Mouse (Mus musculus) megakaryocyte progenitor cell, adult 5-6 weeks (primary cell): Measurements from ENCODE around the gene Cd300e. TPM values are rescaled to one million over a fixed set of nuclear protein-coding genes. Genes with fewer than 3 reads are reported as not detected.

ENCODE experiments used
- ATAC-seq: replicated peaks from 2 replicates; pipeline ENCODE4 v1.8.0; 2016; ENCODE audit warnings: mild to moderate bottlenecking, moderate TSS enrichment, inconsistent platforms; ENCODE audit not compliant: poor library complexity
- total RNA-seq, 2 experiments: library from RNA; stranded (forward) in 1 of 2; stranded (reverse) in 1 of 2; fragments of 157-497, 149-512 nt in 1 of 2; fragments of 200-1000 nt in 1 of 2; gene quantifications; 2 replicates each; pipeline versions ENCODE4 v1.2.3 to v1.2.4; 2015 to 2017

The Cd300e gene
- 0.17 and 0.42 TPM in 2 replicates for total RNA-seq (2015)
- total RNA-seq (2017): 0.10 and 0.25 TPM in 2 replicates

DNA sequence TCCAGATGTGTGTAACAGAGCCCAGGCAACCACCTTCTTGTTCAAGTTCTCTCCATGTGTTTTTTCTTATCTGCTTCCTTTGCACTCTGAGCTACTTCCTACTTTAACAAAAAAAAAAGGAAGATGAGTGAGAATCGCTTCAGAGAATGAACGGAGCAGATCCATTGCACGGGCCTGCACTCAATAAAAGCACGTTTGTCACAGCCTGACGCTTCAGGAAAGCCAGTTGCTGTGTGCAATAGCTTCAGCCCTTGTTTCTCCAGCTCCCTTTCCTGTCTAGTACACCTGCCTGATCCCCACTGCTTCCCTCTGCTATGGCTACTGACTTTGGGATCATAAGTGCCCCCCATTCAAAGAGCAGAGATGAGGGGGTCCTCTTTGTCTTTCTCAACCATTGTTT, at the start of gene Cd300e:
TSS of gene Cd300e (minus strand) at position 101 of the 400 bp plus-strand sequence.
- peak; percentile 21; the same call in 1 of the 2 replicates for ATAC-seq

DNA sequence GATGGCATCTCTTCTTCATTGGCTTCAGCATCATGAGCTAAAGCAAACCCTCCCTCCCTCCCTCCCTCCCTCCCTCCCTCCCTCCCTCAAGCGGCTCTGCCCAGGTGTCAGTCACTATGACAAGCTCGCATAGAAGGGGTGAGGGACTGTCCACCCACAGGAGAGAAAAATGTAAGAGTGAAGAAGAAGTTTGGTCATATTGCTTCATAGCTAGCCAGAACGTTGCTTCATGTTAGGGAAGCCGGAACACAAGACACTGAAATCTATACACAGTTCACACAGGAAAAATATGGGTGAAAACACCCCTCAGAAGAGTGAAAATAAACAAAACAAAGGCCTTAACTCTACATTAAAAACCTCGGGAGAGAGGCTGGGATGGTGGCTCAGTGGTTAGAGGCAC, 48.3 kb upstream of the Cd300e start:
- peak; percentile 60 for ATAC-seq

DNA sequence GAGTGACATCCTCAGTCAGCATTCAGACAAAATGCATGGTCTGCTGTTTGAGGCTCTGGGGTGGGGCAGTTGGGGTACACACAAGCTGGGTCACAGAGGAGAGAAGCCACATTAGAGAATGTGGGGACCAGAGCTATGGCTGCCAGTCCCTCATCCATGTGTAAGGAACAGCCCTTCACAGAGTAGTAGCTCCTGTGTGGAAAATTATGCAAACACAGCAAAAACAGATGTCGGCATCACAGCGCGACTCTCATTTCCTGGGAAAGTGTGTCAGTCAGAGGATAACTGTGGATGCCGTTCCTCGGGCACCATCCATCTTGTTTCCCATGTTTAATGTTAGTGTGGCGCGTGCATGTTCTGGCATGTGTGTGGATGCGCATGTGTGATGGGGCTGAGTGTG, 46.2 kb upstream of the Cd300e start:
- ATAC-seq: no peak

DNA sequence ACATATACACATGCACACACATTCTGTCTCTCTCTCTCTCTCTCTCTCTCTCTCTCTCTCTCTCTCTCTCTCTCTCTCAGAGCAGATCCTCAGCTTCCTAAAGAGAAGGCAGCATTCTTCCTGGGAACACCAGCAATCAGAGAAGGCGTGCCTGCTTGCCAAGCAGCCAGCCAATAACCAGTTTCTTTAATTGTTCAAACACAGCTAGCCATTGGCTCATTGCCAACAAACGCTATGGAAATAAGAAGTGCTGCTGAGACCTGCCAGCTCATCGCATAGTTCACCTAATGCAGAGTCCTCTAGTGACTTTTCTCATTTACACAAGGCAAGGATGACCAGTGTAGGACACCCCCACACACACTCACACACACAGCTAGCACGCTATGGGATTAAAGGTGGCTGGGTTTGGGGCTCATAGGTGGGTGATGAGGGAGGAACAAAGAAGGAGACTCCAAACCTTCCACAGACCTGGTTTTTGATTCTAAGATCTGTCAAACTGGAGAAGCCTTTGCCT, 45.5 kb upstream of the Cd300e start:
- ATAC-seq: no peak

DNA sequence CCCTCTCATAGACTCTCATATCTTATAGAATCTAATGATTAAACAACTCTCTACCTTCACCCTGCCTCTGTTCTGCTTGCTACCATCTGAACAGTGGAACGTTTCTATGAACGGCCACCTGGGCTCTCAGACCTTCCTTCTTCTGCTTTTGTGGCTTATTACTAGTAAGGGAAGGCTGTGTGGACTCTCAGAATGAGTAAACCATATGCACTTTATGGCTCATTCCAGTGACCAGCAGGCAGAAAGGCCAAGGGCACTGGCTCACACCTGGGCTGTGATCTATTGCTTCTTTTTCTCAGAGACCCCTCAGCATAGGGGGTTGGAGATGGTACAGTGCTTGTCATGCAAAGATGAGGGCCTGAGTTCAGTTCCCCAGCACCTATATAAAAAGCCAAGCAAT, 44.7 kb upstream of the Cd300e start:
- no peak for ATAC-seq

DNA sequence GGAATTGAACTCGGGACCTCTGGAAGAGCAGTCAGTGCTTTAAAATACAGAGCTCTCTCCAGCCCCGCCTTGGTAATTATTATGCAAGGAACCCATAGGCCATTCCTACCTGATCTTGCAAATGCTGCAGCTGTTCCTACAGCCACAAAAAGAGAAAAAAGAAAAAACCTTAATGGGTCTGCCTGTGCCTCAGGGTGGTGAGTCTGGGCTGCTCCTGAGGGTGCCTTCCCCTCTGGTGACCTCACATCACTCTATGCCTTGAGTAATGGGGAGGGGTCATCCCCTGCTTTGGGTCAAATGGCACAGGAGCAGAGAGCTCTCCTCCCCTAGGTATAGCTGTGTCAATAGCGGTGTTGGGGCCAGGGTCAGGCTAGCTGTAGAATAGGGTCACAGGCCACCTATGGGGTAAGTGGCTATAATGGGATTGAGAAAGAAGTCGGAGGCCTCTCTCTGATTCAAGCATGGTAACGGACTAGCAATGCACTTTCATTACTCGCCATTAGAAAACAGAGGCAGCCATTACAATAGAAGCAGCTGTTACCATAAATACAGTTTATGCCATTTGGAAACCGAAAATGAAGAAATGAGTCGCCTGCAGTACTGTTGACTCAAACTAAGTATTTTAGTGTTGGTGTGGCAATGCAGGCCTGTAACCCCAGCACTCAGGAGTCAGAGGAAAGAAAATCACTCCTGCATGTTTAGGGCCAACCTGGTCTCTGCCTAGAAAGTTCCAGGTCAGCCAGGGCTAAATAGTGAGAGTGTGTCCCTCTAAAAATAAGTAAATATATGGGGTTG, 43.0 kb upstream of the Cd300e start:
- no peak for ATAC-seq

DNA sequence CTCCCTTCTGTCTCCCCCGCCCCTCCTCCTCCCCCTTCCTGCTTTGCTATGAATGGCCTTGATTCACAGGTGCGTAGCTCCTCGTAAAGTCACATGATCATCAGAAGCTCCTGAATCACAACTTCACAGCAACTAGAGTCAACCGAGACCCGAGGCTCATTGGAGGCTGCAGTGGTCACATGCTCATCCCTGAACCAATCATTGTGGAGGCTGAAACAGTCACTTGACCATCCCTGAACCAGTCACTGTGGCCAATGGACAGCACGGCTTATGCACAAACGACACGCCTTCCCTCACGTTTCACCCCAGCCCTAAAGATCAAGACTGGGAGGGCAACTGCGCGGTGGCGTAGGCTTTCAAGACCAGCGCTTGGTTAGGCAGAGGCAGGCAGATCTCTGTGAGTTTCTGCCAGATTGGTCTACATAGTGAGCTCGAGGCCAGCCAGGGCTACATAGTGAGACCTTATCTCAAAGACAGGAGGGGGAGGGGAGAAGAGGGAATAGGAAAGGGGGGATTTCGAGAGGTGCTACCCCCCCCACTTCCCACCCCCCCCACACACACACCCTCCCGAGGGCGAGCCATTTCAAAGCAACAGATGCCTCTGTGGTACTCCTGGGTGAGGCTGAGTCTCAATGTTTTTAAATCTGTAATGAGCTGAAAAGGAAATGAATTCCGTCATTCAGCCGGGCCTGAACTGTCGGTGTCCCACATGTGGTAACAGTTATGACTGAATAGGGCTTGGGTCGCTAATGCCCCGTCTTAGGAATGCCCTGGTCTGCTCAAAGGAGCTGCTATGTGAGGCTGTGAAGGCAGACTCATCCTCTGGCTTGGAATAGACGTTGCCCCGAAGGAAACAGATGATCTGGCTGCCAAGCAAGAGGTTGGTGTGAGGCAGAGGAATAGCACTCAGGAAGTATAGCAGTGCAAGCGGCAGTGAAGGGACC, 41.8 kb upstream of the Cd300e start:
- ATAC-seq: no peak

DNA sequence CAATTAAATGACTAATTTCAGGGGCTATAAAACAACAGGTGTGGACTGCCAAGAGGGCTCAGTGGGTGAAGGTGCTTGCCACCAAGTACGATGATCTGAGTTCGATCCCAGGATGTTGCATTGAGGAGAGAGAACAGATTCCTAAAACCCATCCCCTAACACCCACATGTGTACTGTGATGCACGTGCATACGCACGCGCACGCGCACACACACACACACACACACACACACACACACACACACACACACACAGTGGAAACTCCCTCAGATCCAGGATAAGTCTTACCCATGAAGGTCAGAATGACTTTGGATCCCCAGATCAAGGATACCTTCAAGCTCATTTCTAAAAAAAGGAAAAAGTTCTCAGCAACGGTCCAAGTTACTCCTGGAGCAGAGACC, 40.1 kb upstream of the Cd300e start:
- no peak for ATAC-seq

DNA sequence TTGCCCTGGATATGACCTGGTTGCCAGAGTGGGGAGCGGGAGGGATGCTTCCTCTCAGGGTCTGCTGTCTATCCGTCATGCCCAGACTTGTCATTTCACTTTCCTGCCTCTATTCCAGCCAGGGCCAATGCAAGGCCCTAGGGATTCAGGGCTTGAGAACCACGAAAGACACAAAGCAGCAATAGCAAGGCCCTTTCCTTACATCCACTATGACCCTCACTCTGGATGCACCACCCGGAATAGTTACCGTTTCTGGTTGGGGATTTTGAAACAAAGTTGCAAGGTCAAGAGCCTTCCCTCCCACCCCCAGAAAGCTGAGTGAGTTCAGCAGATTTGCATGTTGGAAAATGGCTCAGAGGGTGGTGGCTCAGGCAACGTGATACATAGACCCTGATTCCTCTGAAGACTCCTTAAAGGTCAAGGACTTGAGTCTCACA, 39.7 kb upstream of the Cd300e start:
- no peak for ATAC-seq

DNA sequence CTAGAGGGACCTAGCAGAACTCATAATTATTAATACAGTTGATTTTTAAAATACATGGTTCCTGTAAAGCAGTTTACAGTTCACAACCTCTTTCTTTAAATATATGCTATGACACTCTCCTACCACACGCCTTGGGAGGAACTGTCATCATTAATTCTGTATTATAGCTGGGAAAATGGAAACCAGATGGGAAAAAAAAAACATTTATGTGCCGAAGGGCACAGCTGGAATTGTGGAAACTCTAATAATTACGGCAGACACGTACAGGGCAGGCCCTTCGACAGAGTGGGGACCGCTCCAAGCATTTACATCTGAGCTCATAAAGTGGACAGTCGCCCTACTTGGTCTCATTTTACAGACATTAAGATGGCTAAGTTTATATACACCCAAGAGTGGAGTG, 38.8 kb upstream of the Cd300e start:
- ATAC-seq: no peak

DNA sequence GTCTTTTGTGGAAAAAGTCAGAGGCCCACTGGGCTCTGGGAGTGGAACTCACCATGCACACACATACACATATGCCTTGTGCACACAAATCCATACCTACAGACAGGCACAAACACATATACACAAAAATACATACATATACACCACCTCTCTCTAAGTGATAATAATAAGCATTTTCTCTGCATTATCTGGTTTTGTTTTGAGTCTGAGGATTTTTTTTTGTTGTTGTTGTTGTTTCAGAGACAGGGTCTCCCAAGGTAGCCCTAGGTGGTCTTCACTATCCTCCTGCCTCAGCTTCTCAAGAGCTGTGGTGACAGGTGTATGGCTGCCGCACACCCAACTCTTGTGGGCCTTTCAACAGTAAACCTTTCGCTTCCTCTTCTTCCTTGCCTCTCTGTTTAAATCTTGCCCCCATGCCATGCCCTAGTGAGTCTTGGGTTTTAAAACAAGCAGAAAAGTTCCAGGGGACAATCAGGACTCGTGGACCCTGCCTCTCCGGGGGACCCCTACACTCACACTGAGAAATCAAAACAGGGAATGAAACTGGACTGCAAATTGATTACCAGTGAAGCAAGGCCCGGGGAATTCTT, 38.1 kb upstream of the Cd300e start:
- ATAC-seq: no peak

DNA sequence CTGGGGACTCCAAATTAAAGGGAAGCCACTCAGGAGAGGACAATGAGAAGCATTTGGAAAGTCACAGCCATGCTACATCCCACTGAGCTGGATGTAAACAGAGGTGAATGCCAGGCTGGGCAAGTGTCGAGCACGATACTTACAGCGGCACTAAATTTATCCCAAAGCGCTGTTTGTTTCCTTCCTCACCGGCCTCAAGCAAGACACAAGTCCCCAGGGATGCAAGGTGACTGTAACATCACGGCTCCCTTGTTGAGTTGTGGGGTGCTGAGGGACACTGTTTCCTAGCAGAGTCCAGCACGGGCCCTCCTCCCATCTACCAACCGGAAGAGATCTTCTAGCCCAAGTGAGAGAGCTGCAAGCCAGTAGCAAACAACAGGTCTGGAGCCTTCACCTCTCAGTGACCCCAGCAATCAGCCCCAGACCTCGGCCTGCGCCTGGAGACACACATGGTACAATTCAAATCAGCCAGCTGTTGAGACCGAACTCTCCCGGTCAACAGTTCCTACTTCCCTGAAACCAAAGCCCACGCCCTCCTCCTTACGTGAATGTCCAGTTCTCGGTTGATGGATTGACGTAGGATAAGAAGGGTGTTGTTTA, 37.4 kb upstream of the Cd300e start:
- no peak for ATAC-seq

DNA sequence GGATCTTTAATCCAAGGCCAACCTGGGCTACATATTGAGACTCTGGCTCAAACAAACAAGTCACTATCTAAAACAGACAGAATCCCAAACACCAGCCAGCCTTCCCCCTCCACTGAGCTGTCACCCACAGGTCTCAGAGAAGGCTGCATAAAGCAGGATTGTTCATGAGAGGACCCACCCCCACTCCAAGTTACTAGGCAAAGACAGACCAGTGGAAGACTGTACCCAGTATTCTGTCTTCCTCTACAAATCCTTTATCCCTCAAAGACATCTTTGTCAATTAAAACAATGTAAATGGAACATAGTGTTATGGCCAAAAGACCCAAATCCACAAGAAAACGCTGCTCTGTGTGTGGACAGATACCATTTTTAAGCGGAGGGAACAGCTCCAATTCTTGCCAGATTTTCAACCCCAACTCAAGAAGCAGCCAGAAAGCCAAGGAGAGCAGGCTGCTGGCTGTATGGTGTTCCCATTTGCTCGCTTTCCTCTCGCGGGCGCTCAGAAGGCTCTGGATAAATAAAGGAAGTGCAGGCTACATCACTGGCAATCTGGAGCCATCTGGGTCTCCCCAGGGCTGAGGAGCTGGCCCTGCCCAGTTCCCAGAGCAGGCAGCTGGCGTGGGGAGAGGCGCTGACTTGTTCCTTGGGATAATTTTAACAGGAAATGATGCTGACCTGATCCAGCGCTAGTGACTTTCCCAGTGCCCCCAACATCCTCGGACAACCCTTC, 36.4 kb upstream of the Cd300e start:
- no peak for ATAC-seq

DNA sequence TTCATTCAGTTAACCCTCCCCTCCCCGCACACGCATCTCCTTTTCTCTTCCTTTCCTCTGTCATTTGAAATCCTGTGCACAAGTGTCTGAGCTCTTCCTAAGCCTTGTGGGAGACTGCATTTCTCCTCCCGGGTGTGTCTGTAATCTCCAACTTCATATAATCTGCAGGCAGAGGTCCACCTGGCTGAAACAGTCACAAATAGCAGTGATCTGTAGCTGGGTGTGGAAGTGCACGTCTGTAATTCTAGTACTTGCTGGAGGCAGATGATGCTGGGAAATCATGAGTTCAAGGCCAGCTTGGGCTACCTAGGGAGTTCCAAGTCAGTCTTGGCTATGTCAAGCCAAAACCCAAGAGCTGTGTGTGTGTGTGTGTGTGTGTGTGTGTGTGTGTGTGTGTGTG, 30.2 kb upstream of the Cd300e start:
- ATAC-seq: no peak

DNA sequence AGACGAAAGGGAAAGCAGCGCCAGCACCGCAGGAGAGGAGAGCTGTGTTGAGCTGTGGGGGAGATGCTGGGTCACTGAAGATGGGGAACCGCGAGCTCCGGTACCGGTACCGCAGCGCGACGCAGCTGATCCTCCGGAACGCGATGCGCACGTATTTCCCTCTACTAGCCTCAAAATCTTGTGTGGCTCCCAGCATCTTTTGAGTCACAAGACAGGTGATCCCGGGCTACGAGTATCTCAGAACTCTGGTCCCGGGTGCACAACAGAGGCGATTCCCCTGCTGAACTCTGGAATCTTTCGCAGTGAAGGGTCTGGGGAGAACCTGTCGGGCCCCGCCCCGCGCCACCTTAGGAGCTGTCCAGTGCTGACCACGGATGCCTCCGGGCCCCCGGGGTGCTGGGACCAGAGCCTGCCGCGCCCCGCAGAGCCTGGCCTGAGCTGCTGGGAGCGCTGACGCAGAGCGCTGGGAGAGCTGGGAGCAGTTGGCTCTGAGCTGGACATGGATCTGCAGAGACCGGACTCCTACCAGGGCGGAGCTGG, 29.5 kb upstream of the Cd300e start, which contains the start of gene Rab37:
TSS of gene Rab37 (plus strand) at position 70 of the 540 bp plus-strand sequence.
- peak; percentile 70 for ATAC-seq

DNA sequence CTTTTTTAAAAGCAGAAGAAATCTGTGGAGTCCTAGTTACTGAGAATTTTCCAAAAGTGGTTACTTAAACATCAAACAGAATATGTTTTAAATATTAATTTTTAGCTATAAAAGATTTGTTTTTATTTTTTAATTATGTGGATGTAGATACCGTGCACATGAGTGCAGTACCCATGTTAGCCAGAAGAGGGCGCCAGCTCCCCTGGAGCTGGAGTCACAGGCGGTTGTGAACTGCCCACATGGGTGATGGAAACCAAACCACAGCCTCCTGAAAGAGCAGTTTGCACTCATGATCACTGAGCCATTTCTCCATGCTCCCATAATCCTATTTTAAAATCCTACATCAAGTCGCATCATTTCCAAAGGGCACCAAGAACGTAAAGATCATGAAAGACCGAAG, 27.9 kb upstream of the Cd300e start:
- no peak for ATAC-seq

DNA sequence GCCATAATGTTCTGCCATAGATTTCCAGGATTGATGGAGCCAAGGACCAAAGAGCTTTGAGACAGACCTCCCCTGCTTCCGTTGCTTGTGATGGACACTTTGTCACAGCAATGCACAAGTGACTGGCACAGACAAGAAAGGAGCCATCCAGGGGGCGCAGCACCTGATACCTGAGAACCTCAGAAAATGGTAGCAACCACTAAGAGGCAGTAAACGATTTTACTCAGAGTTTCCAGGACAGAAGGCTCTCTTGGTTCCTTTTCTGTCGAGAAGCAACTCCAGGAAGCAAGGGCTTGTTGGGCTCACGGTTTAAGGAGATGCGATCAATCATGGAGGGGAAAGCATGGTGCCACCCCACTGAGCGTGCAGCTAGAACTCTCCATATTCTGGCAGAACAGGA, 24.2 kb upstream of the Cd300e start:
- no peak for ATAC-seq

DNA sequence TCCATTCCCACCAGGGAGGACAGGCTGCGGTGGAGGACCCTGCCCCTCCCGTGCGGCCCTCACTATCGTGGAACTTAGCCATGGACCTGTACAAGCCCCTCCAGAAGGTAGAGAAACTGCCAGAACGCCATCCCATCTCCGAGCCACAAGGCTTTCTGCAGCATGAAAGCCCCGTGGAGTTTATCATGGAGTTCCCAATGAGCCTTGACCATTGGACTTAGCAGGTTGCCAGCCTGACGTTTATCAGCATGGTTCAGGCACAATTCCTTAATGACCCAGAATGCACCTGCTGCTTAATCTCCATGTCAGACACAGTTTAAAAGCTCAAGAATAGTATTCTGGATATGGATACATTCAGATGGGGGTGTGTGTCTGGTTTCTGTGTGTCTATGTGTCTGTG, 23.1 kb upstream of the Cd300e start:
- ATAC-seq: no peak

DNA sequence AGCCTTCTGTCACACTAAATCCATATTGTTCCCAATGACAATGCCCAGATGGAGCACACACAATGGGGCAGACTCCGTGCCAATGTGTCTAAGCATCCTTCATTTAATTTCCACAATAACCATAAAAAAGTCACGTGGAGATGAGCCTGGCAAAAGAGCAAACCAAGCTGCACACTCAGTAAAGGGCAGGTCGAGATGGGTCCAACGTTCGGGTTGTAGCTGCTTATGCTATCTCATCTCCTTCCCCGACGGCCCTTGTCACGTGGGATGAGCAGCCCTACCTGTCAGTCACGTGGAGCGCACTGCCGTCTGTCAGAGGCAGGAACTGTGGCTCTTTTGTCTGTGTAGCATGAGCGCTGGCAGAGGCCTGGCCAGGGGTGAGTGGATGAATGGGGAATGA, 22.6 kb upstream of the Cd300e start:
- no peak for ATAC-seq
